Mouse (Mus musculus): ENCODE measurements around the gene Gm49450.
"Not testable (repeated sequence)": the region's sequence is repeated elsewhere in the genome, so short reads cannot be mapped to it uniquely, and the experiment has no call there.

The Gm49450 gene

GRCm38 (mm10) chr15:98927566-98927965, 25.8 kb downstream of the Gm49450 start:
- no peak for DNase-seq (ENCODE audit: low spot score in 2 of 2)

DNA sequence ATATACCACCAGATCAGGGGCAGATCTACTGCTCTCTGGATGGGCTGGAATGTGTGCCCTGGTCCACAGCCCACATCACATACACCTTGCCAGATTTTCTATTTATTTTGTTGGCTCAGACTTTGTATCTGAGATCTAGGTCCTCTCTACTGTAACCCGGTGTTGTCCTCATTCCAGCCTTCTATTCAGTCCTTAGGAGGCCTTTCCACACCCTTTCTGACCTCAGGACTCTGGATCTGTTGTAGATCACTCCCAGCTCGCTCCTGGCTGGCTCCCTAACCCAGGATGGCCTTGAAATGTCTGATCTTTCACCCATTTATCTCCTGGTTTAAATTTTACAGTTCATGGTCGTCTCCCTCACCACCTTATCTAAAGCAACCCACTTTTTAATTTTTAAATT, 28.7 kb downstream of the Gm49450 start:
- DNase-seq (ENCODE audit: low spot score in 2 of 2): no peak

DNA sequence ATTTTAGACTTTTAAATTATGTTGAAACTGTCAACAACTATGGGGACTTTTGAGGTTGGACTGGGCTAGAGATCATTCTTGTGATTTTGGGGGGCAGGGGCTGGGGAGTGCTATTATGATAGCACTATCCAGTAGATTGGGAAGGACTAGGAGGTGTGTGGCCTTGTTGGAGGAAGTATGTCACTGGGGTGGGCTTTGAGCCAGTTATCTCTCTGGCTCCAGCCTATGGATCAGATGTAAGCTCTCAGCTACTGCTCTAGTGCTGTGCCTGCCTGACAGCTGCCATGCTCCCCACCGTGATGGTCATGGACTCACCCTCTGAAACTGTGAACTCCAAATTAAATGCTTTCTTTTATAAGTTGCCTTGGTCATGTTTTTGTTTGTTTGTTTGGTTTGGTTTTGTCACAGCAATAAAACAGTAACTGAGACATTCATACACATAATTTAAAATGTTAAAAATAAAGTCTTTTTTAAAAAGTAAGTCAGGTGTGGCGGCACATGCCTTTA, 30.3 kb downstream of the Gm49450 start:
- DNase-seq (ENCODE audit: low spot score in 2 of 2): no peak

- DNase-seq (ENCODE audit: low spot score in 2 of 2): no peak
Measured at GRCm38 (mm10) chr15:98922581-98922980, 30.8 kb downstream of the Gm49450 start.

- no peak for DNase-seq (ENCODE audit: low spot score in 2 of 2)
Measured at GRCm38 (mm10) chr15:98921510-98921909, 31.8 kb downstream of the Gm49450 start.

DNA sequence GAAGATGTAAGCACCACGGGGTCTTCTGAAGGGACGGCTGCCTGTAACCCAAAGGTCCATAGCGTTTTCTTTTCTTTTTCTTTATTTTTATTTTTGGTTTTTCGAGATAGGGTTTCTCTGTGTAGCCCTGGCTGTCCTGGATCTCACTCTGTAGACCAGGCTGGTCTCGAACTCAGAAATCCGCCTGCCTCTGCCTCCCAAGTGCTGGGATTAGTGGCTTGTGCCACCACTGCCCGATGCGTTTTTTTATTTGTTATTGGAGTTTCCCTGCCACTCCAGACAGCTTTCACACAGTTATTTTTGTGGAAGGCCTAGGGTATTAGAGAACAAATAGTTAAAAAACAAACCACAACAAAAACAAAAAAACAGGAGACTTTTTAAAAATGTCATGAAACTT, 34.9 kb downstream of the Gm49450 start:
- not testable (repeated sequence) for DNase-seq (ENCODE audit: low spot score in 2 of 2)

- DNase-seq (ENCODE audit: low spot score in 2 of 2): peak; percentile 94 to 99
Measured at GRCm38 (mm10) chr15:98917538-98918498, 35.5 kb downstream of the Gm49450 start, which contains the start of gene Lmbr1l. Gene Lmbr1l (minus strand): TSS chr15:98918231.

- no peak for DNase-seq (ENCODE audit: low spot score in 2 of 2)
Measured at GRCm38 (mm10) chr15:98917091-98917490, 36.3 kb downstream of the Gm49450 start.

- DNase-seq (ENCODE audit: low spot score in 2 of 2): no peak
Measured at GRCm38 (mm10) chr15:98916016-98916415, 37.3 kb downstream of the Gm49450 start.

DNA sequence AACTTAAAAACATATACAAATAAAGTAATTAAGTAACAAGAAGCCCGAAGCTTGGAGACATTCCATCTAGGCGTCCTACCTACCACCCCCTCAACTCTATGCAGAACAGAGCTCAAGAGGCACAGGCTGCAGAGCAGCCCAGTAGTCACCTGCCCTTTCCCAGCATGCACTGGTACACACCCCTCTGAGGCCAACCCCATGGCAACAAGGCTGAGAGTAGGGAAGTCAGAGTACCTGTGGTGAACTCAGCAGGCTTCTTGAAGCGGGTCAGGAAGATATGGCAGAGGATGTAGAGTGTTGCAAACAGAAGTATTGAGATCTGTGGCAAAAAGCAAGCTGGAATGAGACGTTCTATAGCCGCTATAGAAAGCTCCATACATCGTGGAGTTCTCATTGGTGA, 38.4 kb downstream of the Gm49450 start:
- DNase-seq (ENCODE audit: low spot score in 2 of 2): no peak

- DNase-seq (ENCODE audit: low spot score in 2 of 2): no peak
Measured at GRCm38 (mm10) chr15:98904692-98905091, 48.7 kb downstream of the Gm49450 start.

GRCm38 (mm10) chr15:98902600-98902999, 50.8 kb downstream of the Gm49450 start:
- no peak for DNase-seq (ENCODE audit: low spot score in 2 of 2)

GRCm38 (mm10) chr15:98901530-98901929, 51.8 kb downstream of the Gm49450 start:
- no peak for DNase-seq (ENCODE audit: low spot score in 2 of 2)

DNA sequence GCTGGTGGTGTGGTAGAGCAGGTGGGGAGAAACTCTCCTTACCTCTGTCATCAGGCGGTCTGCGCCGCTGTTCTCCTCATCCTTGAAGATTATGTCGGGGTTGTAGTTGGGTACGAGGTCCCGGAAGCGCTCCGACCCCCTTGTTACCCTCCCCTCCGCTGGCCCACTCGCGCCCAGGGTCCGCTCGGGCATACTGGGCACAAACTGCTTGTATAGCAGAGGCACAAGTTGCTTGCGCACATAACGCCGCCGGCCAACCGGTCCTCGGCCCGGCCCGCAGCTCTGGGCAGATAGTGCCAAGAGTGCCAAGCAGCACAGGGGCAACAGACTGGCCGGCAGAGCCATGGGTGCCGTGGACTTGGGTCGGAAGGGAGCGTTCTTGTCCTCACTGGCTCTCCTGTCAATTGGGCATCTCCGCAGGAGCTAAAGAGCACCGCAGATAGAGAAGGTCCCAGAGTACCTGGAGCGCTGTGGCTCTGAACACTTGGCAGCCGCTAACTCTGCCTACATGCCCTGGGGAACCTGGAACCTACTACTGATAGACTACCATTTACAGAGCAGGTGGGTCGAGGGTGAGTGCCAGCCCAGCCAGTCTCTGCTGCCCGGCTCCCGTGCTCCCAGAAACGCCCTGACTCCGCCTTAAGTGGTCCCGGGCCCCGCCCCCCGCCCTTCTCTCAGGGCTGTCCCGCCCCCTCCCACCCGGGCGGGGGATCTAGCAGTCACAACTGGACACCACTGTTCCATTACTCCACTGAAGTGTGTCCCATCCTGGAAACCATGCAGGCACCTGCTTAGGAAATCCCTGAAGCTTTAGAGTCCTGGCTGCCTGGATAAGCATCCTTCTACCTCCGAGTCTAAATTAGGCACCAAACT, 55.2 kb downstream of the Gm49450 start, which contains the start of gene Dhh:
Gene Dhh, minus strand, starts transcription at position 613 of the 873 bp plus-strand sequence.
- no peak for DNase-seq (ENCODE audit: low spot score in 2 of 2)

GRCm38 (mm10) chr15:98897495-98897894, 55.9 kb downstream of the Gm49450 start:
- DNase-seq (ENCODE audit: low spot score in 2 of 2): no peak

GRCm38 (mm10) chr15:98895635-98896589, 57.4 kb downstream of the Gm49450 start:
- no peak for DNase-seq (ENCODE audit: low spot score in 2 of 2)

GRCm38 (mm10) chr15:98894746-98895634, 58.4 kb downstream of the Gm49450 start:
- DNase-seq (ENCODE audit: low spot score in 2 of 2): no peak

DNA sequence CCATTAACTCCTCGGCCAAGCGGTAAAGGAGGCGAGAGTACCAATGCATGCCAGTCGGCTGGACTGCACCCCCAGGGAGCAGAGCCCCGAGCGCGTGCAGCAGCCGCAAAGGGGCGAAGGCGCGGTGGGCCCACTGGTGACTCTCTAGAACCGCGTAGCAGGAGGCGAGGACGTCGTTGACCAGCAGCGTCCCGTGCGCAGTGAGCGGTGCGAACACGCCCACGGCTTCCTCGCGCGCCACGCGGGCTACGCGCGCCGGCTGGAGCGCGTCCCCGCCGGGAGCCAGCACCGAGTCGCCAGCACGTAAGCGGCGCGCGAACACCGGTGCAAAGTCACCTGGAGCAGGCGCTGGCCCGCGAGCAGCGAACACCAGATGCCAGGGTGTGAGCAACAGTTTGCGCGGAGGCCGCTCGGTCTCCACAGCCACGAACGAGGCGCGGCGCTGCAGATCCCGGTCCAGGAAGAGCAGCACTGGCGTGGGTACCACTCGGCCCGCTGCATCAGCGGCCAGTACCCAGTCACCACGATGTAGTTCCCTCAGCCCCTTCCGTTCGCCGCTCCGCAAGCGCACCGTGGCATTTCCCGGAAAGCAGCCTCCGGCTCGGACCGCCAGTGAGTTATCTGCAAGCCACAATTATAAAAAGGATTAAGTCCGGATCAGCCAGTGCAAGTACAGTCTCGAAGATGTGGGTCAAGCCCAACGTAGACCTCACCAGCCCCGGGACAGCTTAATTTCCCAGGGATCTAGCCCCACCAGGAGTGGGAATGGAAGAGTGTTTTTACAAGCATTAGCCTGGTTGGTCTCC, 59.2 kb downstream of the Gm49450 start, which contains the start of gene Rhebl1:
Gene Rhebl1, minus strand, starts transcription at position 601 of the 806 bp plus-strand sequence.
- no peak for DNase-seq (ENCODE audit: low spot score in 2 of 2)

DNA sequence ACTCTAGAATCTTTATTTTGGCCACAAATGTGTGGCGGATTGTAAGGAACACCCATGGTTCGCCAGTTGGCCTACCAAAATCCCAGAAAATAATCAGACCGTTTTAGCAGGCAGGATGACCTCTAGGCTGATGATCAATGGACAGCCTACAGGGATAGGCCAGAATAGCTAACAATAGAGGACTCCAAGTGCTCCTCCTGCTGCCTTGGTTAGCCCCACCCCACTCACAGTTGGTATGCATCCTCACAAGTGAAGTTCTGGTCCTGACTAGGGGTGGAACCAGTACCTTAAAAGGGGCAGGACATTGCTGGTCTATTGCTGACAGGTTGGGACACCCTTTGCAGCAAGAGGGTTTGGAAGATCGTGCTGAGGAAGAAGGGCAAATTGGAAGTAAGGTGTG, 60.3 kb downstream of the Gm49450 start:
- DNase-seq (ENCODE audit: low spot score in 2 of 2): no peak

All from cerebellum, postnatal 4 days (tissue).